Mouse (Mus musculus) kidney, embryonic 14.5 days (tissue): ENCODE measurements around the gene Speer4e. TPM values are rescaled to one million over a fixed set of nuclear protein-coding genes. Genes with fewer than 3 reads are reported as not detected.
"Not testable (repeated sequence)": the region's sequence is repeated elsewhere in the genome, so short reads cannot be mapped to it uniquely, and the experiment has no call there.

ENCODE experiments used
- ATAC-seq: fragments of 200-750 bp; cut with Nextera tagmentation; 2 replicates; pipeline ENCODE4 v1.8.0; 2017; ENCODE audit warnings: moderate number of reproducible peaks, mild to moderate bottlenecking, moderate TSS enrichment, moderate library complexity; ENCODE audit not compliant: low FRiP score, low TSS enrichment
- H3K27ac ChIP-seq: fragments of 300-500 bp; sonication (generic); 2 replicates; pipeline ENCODE4 v1.5.1; 2014; ENCODE audit warnings: low read depth, mild to moderate bottlenecking, low read length, moderate library complexity, mixed read lengths
- H3K27me3 ChIP-seq: fragments of 300-500 bp; sonication (generic); 2 replicates; pipeline ENCODE4 v1.6.1; 2014; ENCODE audit warnings: mild to moderate bottlenecking, low read length; ENCODE audit not compliant: control insufficient read depth, insufficient read depth
- H3K36me3 ChIP-seq: fragments of 300-500 bp; sonication (generic); 2 replicates; pipeline ENCODE4 v1.6.1; 2014; ENCODE audit warnings: low read length, mixed read lengths; ENCODE audit not compliant: control insufficient read depth, insufficient read depth
- H3K4me1 ChIP-seq: fragments of 300-500 bp; sonication (generic); 2 replicates; pipeline ENCODE4 v1.6.1; 2014; ENCODE audit warnings: low read length, mixed read lengths; ENCODE audit not compliant: control insufficient read depth, insufficient read depth
- H3K4me2 ChIP-seq: fragments of 300-500 bp; sonication (generic); replicated peaks from 2 replicates; pipeline ENCODE4 v1.6.1; 2014; ENCODE audit warnings: low read depth, mild to moderate bottlenecking, low read length
- H3K4me3 ChIP-seq: fragments of 300-500 bp; sonication (generic); 2 replicates; pipeline ENCODE4 v1.5.1; 2014; ENCODE audit warnings: mild to moderate bottlenecking, low read length
- H3K9ac ChIP-seq: fragments of 300-500 bp; sonication (generic); 2 replicates; pipeline ENCODE4 v1.6.1; 2014; ENCODE audit warnings: low read depth, mild to moderate bottlenecking, low read length, moderate library complexity
- H3K9me3 ChIP-seq: fragments of 300-500 bp; sonication (generic); 2 replicates; pipeline ENCODE4 v1.6.1; 2016; ENCODE audit warnings: low read length; ENCODE audit not compliant: control insufficient read depth
- WGBS: fragments of 180-500 bp; shearing (Covaris S2); extraction: QIAGEN DNeasy Blood & Tissue Kit; methylation state at CpG from one replicate; pipeline ENCODE4 v1.1.7; 2014; 5-methylcytosine and 5-hydroxymethylcytosine counted together
- polyA plus RNA-seq: library from polyadenylated mRNA; unstranded; fragments of >200 nt; fragmentation: Nextera tagmentation; extraction: Ambion mirVana; gene quantifications from 2 replicates; pipeline ENCODE4 v1.2.1, GENCODE M21; 2014

Speer4e gene
- polyA plus RNA-seq, 1 experiment from 2014 or later, result not detected

GRCm38 (mm10) chr5:14953587-14953986, 15.4 kb upstream of the Speer4e start:
- ATAC-seq, H3K27ac ChIP-seq, H3K4me3 ChIP-seq, H3K4me1 ChIP-seq, H3K36me3 ChIP-seq, H3K9ac ChIP-seq, H3K4me2 ChIP-seq, H3K27me3 ChIP-seq: not testable (repeated sequence)
- H3K9me3 ChIP-seq, result peaks cover 16% of the 10 kb centered on the region

- not testable (repeated sequence) for H3K4me1 ChIP-seq, H3K4me2 ChIP-seq, H3K36me3 ChIP-seq, H3K9ac ChIP-seq, H3K27me3 ChIP-seq, H3K27ac ChIP-seq, ATAC-seq, H3K4me3 ChIP-seq
- 78% methylated on average over 3 of the region's 3 CpGs for WGBS
- peaks cover 18% of the 10 kb centered on the region for H3K9me3 ChIP-seq
Measured at GRCm38 (mm10) chr5:14952749-14953148, 14.5 kb upstream of the Speer4e start.

GRCm38 (mm10) chr5:14951822-14952221, 13.6 kb upstream of the Speer4e start:
- H3K27me3 ChIP-seq, H3K4me1 ChIP-seq, ATAC-seq, H3K27ac ChIP-seq, H3K4me2 ChIP-seq, H3K4me3 ChIP-seq, H3K36me3 ChIP-seq, H3K9ac ChIP-seq: not testable (repeated sequence)
- H3K9me3 ChIP-seq, result peaks cover 20% of the 10 kb centered on the region
- WGBS, result 69% methylated on average over 7 of the region's 7 CpGs

- not testable (repeated sequence) for H3K4me1 ChIP-seq, H3K4me2 ChIP-seq, H3K36me3 ChIP-seq, ATAC-seq, H3K27ac ChIP-seq, H3K9me3 ChIP-seq, H3K27me3 ChIP-seq, H3K4me3 ChIP-seq, H3K9ac ChIP-seq
- 67% methylated on average over 4 of the region's 4 CpGs for WGBS
Measured at GRCm38 (mm10) chr5:14947482-14948198, 9.4 kb upstream of the Speer4e start.

- not testable (repeated sequence) for H3K36me3 ChIP-seq, H3K27me3 ChIP-seq, H3K27ac ChIP-seq, H3K9ac ChIP-seq, H3K9me3 ChIP-seq, H3K4me3 ChIP-seq, H3K4me2 ChIP-seq, ATAC-seq, H3K4me1 ChIP-seq
- WGBS, result 73% methylated on average over 4 of the region's 4 CpGs
Measured at GRCm38 (mm10) chr5:14945524-14945923, 7.3 kb upstream of the Speer4e start.

- WGBS, result 90% methylated on average over 1 of the region's 1 CpGs
- not testable (repeated sequence) for H3K4me1 ChIP-seq, H3K27me3 ChIP-seq, H3K4me2 ChIP-seq, ATAC-seq, H3K4me3 ChIP-seq, H3K9ac ChIP-seq, H3K27ac ChIP-seq, H3K36me3 ChIP-seq, H3K9me3 ChIP-seq
Measured at GRCm38 (mm10) chr5:14941043-14941442, 2.8 kb upstream of the Speer4e start.

- H3K9me3 ChIP-seq, H3K27me3 ChIP-seq, H3K36me3 ChIP-seq, ATAC-seq, H3K4me2 ChIP-seq, H3K9ac ChIP-seq, H3K4me3 ChIP-seq, H3K4me1 ChIP-seq, H3K27ac ChIP-seq: not testable (repeated sequence)
- WGBS, result 76% methylated on average over 5 of the region's 6 CpGs
Measured at GRCm38 (mm10) chr5:14933721-14934120, 4.5 kb downstream of the Speer4e start.

GRCm38 (mm10) chr5:14927047-14927446, 11.2 kb downstream of the Speer4e start:
- H3K27ac ChIP-seq, H3K27me3 ChIP-seq, H3K36me3 ChIP-seq, ATAC-seq, H3K9me3 ChIP-seq, H3K4me3 ChIP-seq, H3K4me2 ChIP-seq, H3K4me1 ChIP-seq, H3K9ac ChIP-seq: not testable (repeated sequence)
- WGBS, result 38% methylated on average over 4 of the region's 4 CpGs

- H3K4me3 ChIP-seq, H3K36me3 ChIP-seq, H3K9me3 ChIP-seq, H3K4me1 ChIP-seq, H3K27ac ChIP-seq, ATAC-seq, H3K9ac ChIP-seq, H3K4me2 ChIP-seq, H3K27me3 ChIP-seq: not testable (repeated sequence)
- 64% methylated on average over 1 of the region's 1 CpGs for WGBS
Measured at GRCm38 (mm10) chr5:14914799-14915198, 23.4 kb downstream of the Speer4e start, which contains the start of gene Gm9758. Gm9758 (minus strand) TSS chr5:14914899.
